Mouse (Mus musculus): ENCODE measurements at regions not wholly inside any gene's neighbourhood (a gene's known extent, or its start where the extent isn't known, plus 50 kb on each side); places are given as distances from the start of the nearest gene placed in this dataset.

DNA sequence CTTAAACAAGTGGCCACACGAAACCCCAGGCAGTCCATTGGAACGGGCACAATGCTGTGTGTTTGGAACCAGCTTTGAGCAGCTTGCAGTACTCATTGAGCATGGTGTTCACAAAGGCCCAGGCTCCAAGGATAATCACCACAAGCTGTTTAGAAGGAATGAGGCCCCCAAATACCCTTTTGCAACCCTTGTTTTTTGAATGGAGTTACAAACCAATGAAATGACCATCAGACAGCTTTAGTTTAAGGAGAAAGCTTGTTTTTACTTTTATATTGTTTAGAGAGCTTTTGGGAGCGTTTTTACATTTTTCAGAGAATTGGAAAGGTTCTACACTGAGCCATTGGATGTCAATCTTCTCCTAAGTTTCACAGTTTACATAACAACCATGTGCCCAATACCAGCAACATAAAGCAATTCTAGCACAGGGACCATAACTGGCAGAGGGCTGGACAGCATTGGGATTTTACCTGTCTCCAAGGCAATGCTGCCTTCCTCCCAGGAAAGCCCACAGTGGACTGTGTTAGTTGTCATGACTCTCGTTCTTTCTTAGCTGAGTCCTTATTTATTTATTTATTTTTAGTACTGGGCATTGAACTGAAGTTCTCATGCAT, 745.1 kb upstream of the Lrrc6 start:
- H3K27ac ChIP-seq, result no peak overlapping the region
- H3K4me3 ChIP-seq (replicated peaks), result no peak overlapping the region
- no peak for ATAC-seq (ENCODE audit: insufficient number of reproducible peaks, insufficient read depth, low FRiP score, low TSS enrichment, low read depth)
- no peaks in the 10 kb centered on the region for H3K36me3 ChIP-seq
- 80% methylated on average over 4 of the region's 4 CpGs for WGBS
- H3K9ac ChIP-seq (replicated peaks), result no peak overlapping the region
- peaks cover 6% of the 10 kb centered on the region; the same call in 1 of the 2 replicates for H3K4me1 ChIP-seq (replicated peaks)
- H3K4me2 ChIP-seq, result no peak overlapping the region
- H3K9me3 ChIP-seq, result no peaks in the 10 kb centered on the region
- no peaks in the 10 kb centered on the region for H3K27me3 ChIP-seq

DNA sequence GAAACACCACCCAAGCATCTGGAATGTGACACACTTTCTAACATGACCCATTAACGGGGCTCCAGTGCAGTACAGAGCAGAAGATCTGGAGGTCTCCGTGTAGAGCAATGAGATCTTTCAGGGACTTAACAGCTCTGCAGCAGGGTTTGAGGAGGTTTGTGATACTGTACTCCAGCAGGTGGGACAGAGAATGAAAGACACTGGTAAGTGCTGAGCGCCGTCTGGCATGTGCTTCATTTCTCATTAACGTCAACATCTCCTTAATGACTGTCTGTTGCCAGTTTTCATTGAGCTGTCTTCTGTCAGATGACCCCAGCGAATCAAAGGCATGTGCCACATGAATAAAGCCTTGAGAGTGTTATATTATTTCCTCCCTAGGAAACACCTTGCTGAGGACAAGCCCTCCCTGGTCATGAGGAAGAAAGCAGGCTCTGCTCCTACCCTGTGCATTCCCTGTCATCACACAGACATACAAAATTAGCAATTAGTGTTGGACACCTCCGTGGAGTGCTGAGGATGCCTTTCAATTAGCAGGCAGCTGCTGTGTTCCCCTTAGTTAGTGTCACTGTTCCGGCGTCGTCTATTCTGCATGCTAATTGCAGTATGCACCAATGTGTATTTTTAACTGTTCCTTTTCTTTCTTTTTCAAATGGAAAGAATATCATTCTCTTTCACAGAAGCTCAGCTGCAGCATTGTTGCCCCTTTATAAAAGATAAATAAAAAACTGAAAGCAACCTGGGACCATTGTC, 744.4 kb upstream of the Lrrc6 start:
- 63% methylated on average over 10 of the region's 10 CpGs for WGBS
- Histone ChIP-seq H3K4me1 (replicated peaks) (peaks cover 6% of the 10 kb centered on the region; the same call in 1 of the 2 replicates), H3K4me3 (replicated peaks) (no peak overlapping the region), H3K4me2 (no peak overlapping the region), H3K9me3 (no peaks in the 10 kb centered on the region), H3K9ac (replicated peaks) (no peak overlapping the region), H3K27me3 (no peaks in the 10 kb centered on the region), H3K36me3 (no peaks in the 10 kb centered on the region), H3K27ac (no peak overlapping the region)
- no peak for ATAC-seq (ENCODE audit: insufficient number of reproducible peaks, insufficient read depth, low FRiP score, low TSS enrichment, low read depth)

GRCm38 (mm10) chr15:67235107-67235785, 734.5 kb upstream of the Lrrc6 start:
- H3K4me2 ChIP-seq, result no peak overlapping the region
- 83% methylated on average over 5 of the region's 5 CpGs for WGBS
- H3K4me1 ChIP-seq (replicated peaks), result no peaks in the 10 kb centered on the region
- H3K36me3 ChIP-seq, result no peaks in the 10 kb centered on the region
- no peak overlapping the region for H3K27ac ChIP-seq
- H3K9me3 ChIP-seq, result no peaks in the 10 kb centered on the region
- no peaks in the 10 kb centered on the region for H3K27me3 ChIP-seq
- no peak overlapping the region for H3K4me3 ChIP-seq (replicated peaks)
- ATAC-seq (ENCODE audit: insufficient number of reproducible peaks, insufficient read depth, low FRiP score, low TSS enrichment, low read depth), result no peak
- H3K9ac ChIP-seq (replicated peaks), result no peak overlapping the region

DNA sequence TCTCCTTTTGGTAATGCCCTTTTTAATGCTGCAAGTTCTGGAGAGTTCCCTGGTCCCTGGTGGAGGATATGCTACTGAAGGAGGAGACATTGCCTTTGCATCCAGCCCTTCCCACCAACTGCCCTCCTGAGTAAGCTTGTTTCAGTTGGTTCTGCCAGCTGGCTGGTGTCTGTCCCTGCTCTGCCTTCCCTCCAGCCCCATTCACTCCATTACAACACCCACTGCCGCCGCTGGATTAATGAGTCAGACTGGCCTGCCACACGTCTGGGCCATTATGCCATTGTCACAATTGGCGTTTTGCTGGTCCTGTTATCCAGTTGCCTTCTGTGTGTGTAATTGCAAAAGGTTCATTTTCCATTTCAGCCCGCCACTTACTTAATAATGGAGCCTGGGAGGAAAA, 728.6 kb upstream of the Lrrc6 start:
- H3K4me2 ChIP-seq, result no peak overlapping the region
- no peak overlapping the region for H3K27ac ChIP-seq
- no peak overlapping the region for H3K9ac ChIP-seq (replicated peaks)
- no peaks in the 10 kb centered on the region for H3K27me3 ChIP-seq
- H3K36me3 ChIP-seq, result no peaks in the 10 kb centered on the region
- WGBS, result 64% methylated on average over 5 of the region's 5 CpGs
- no peak overlapping the region for H3K4me3 ChIP-seq (replicated peaks)
- no peaks in the 10 kb centered on the region for H3K9me3 ChIP-seq
- ATAC-seq (ENCODE audit: insufficient number of reproducible peaks, insufficient read depth, low FRiP score, low TSS enrichment, low read depth), result no peak
- H3K4me1 ChIP-seq (replicated peaks), result peaks cover 7% of the 10 kb centered on the region; the same call in 1 of the 2 replicates

DNA sequence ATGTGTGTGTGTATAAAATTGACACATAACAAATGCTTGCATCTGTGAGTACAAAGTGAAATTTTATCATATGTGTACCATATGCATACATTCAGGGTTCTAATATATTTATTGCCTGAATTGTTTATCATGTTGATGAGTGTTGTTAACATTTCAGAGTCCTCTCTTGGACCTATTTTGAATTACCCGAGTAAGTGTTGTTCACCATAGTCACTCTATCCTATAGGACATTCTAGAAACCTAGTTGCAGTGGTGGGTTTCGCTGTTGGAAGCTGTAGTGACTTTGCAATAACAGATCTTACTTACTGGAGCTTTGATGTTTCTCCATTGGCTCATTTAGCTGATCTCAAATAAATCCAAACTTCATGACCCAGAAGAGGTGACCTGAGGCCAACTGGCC, 727.9 kb upstream of the Lrrc6 start:
- no peak overlapping the region for H3K4me3 ChIP-seq (replicated peaks)
- no peak overlapping the region for H3K9ac ChIP-seq (replicated peaks)
- no peak for ATAC-seq (ENCODE audit: insufficient number of reproducible peaks, insufficient read depth, low FRiP score, low TSS enrichment, low read depth)
- H3K4me2 ChIP-seq, result no peak overlapping the region
- WGBS, result 83% methylated on average over 2 of the region's 2 CpGs
- no peak overlapping the region for H3K27ac ChIP-seq
- H3K9me3 ChIP-seq, result no peaks in the 10 kb centered on the region
- H3K4me1 ChIP-seq (replicated peaks), result peaks cover 7% of the 10 kb centered on the region; the same call in 1 of the 2 replicates
- H3K27me3 ChIP-seq, result no peaks in the 10 kb centered on the region
- H3K36me3 ChIP-seq, result no peaks in the 10 kb centered on the region

GRCm38 (mm10) chr15:67227456-67228164, 726.9 kb upstream of the Lrrc6 start:
- H3K9me3 ChIP-seq, result no peaks in the 10 kb centered on the region
- H3K27ac ChIP-seq, result no peak overlapping the region
- no peak overlapping the region for H3K9ac ChIP-seq (replicated peaks)
- ATAC-seq (ENCODE audit: insufficient number of reproducible peaks, insufficient read depth, low FRiP score, low TSS enrichment, low read depth), result peak; percentile 66
- peaks cover 7% of the 10 kb centered on the region; the same call in 1 of the 2 replicates for H3K4me1 ChIP-seq (replicated peaks)
- no peak overlapping the region for H3K4me2 ChIP-seq
- H3K4me3 ChIP-seq (replicated peaks), result no peak overlapping the region
- H3K36me3 ChIP-seq, result no peaks in the 10 kb centered on the region
- H3K27me3 ChIP-seq, result no peaks in the 10 kb centered on the region
- WGBS, result 70% methylated on average over 7 of the region's 7 CpGs

DNA sequence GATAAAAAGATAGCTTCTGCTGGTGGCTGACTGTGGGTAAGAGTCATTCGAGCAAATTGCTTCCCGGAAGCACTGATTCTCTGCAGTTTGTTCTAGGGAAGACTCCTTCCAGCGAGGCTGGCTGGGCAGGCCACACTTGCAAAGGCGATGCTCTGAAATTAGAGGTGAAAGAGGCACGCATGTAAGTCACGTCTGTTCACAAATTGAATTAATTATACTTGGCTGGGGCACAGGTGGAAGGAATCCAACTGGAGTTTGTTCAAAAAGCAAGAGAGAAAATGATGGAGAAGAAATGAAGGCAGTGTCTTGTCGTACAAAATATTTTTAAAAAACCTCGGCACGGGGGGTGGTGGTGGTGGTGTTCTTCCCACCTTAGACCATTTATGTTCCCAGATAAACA, 726.2 kb upstream of the Lrrc6 start:
- Histone ChIP-seq H3K27me3 (no peaks in the 10 kb centered on the region), H3K27ac (no peak overlapping the region), H3K9me3 (no peaks in the 10 kb centered on the region), H3K4me3 (replicated peaks) (no peak overlapping the region), H3K9ac (replicated peaks) (no peak overlapping the region), H3K4me1 (replicated peaks) (peaks cover 7% of the 10 kb centered on the region; the same call in 1 of the 2 replicates), H3K4me2 (no peak overlapping the region), H3K36me3 (no peaks in the 10 kb centered on the region)
- no peak for ATAC-seq (ENCODE audit: insufficient number of reproducible peaks, insufficient read depth, low FRiP score, low TSS enrichment, low read depth)
- 75% methylated on average over 9 of the region's 9 CpGs for WGBS
